Mouse (Mus musculus): ENCODE data around the gene Trafd1.
"Not testable (repeated sequence)": the region's sequence is repeated elsewhere in the genome, so short reads cannot be mapped to it uniquely, and the experiment has no call there.

The Trafd1 gene

GRCm38 (mm10) chr5:121331731-121332130 lies 53.7 kb downstream of the Trafd1 start:
- no peak for DNase-seq (ENCODE audit: low spot score in 2 of 2)

GRCm38 (mm10) chr5:121330154-121330816 lies 55.1 kb downstream of the Trafd1 start:
- DNase-seq (ENCODE audit: low spot score in 2 of 2) = not testable (repeated sequence)

GRCm38 (mm10) chr5:121329333-121330058 lies 55.9 kb downstream of the Trafd1 start:
- no peak for DNase-seq (ENCODE audit: low spot score in 2 of 2)

GRCm38 (mm10) chr5:121326079-121326805 lies 59.2 kb downstream of the Trafd1 start:
- no peak for DNase-seq (ENCODE audit: low spot score in 2 of 2)

Data from cerebellum, postnatal 4 days (tissue).